Mouse (Mus musculus) 416B (cell line): ENCODE results near the gene Vmn2r84.
"Not testable (repeated sequence)": the region's sequence is repeated elsewhere in the genome, so short reads cannot be mapped to it uniquely, and the experiment has no call there.

ENCODE experiments used
- DNase-seq: peaks from one replicate; pipeline ENCODE4 v3.0.0; 2011; ENCODE audit warnings: low read depth

Gene Vmn2r84

DNA sequence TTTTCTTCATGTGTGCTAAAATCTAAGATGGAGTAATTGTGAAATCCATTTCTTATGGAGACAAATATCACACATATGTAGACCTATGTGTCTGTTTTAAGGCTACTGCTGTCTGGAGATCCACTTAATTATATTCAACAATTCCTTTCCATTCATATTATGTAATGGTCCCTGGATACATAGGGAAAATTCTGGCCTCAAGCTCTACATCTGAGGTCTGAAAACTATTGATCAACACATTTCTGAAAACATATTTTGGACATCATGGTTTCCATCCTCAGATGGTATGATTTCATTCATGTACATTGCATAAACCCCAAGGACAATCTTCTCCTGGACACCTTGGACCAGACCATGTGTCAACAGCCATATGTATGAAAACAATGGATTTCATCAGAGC is at the start of gene Vmn2r84:
TSS of gene Vmn2r84 (minus strand) at position 101 of the 400 bp plus-strand sequence.
- no peak for DNase-seq

DNA sequence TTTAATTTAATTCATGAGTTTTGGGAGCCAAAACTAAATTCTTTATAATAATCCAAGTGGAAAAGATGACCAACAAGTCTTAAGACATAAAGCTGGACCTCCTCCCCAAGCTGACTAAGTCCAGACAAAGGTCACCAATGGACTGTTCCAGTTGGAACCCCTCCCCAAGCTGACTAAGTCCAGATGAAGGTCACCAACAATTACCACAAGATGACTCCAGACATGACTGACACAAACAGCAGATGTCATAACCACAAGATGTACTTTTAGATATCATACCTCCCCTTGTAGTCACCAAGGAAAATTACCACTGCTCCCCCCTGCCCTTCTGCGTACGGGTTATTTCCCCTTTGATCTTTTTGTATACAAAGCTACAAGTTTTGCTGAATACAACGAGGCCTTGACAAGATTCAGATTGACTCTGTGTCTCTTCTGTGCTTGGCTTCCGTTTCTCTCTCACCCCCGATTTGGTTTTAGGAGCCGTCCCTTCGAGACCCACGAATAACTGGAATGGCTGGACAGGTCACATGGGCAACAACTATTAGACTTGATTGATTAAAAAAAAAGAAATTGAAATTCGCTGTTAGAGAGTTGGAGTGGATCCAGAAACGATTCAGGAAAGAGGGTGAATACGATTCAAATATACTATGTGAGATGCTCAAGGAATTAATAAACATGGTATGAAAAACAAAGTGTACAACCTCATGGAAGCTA is 40.2 kb upstream of the Vmn2r84 start:
- peak; percentile 51 for DNase-seq

DNA sequence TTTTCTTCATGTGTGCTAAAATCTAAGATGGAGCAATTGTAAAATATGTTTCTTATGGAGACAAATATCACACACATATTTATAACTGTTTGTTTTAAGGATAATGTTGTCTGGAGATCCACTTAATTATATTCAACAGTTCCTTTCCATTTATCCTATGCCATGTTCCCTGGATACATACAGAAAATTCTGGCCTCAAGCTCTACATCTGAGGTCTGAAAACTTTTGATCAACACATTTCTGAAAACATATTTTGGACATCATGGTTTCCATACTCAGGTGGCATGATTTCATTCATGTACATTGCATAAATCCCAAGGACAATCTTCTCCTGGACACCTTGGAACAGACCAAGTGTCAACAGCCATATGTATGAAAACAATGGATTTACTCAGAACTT is 35.5 kb upstream of the Vmn2r84 start, which contains the start of gene Vmn2r85:
TSS of gene Vmn2r85 (minus strand) at position 101 of the 400 bp plus-strand sequence.
- not testable (repeated sequence) for DNase-seq

DNA sequence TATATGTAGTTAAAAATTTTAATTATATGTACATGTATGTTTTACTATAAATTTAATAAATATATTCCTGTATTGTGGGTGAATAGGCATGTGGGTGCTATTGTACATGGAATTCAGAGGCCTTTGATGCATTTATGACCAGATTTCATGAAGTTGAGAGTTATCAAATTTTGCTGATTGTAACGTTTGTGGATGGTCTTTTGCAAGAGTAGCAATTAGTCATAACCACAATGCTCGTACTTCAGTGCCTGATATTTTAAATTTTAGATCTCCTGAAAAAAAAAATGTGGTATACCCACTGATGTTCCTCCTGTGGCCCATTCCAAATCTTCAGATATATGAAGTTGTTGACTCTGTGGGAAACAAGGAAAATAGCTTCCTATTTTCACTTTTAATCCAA is 28.2 kb upstream of the Vmn2r84 start:
- DNase-seq, result peak; percentile 56

DNA sequence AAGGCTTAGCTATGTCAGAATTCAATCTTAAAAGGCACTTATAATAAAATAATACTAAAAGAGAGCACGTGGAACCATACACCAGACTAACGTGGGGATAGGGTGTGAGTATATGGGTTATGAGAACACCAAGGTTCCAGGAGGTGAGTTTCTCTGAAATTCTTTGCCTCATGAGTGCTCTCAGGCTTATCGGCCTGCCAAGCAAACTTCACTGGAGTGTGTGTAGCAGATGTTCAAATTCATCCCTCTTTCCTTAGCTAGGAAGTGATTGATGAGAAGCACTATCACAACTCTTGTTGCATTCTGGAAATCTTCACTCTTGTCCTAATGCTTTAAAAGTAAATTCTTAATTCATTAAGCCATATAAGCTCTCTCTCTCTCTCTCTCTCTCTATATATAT is 26.3 kb upstream of the Vmn2r84 start:
- DNase-seq, result no peak

DNA sequence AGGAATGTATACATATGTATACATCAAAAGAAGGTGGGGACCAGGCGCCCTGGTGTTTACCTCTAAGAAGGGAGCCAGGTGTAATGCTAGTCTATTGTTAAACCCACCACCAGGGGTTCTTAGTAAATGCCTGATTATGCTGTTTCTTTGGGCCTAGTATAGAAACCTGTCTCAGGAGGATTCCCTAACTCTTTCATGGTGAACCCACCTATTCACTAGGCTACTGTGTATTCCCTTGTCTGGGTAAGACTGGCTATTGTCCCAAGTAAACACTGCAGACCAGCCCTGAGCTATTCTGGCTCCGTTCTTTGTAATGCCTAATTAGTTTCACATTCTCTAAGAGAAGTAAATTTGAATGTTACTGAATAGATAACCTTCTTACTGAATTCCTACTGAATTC is 25.8 kb upstream of the Vmn2r84 start:
- not testable (repeated sequence) for DNase-seq

DNA sequence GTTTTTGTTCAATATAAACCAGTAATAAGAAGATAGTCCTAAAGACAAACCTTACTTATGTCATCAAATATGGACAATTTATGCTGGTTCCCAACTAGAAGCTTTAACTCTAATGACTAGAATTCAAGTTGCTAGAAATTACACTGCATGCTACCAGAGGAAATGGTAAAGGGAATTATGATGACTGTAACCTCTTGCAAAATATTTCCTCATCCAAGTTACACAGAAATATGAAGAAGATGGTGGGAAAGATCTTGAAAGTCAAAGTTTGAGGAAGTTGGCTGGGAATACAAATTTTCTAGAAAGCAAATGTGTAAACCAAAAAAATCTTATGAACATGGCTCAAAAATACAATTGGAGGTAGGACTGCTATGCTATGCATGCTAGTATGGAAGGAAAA is 22.2 kb upstream of the Vmn2r84 start:
- peak; percentile 7 for DNase-seq

DNA sequence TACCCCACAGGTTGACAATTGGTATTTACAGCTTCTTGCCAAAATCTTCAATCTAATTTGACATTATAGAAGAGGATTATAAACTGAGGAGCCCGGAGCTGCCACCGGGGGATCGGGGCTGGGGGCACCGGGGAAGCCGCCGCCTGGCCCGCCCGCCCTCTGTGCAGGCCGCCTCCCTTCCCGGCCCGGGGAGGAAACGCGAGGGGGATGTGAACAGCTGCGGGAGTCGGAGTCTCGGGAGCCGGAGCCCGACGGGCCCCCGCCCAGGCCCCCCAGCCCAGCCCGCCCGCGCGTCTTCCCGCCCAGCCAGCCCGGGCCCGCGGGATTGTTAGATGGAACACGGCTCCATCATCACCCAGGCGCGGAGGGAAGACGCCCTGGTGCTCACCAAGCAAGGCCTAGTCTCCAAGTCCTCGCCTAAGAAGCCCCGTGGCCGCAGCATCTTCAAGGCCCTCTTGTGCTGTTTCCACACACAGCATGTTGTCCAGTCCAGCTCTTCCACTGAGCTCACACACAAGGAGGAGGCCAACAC is 18.1 kb upstream of the Vmn2r84 start:
- DNase-seq, result not testable (repeated sequence)

DNA sequence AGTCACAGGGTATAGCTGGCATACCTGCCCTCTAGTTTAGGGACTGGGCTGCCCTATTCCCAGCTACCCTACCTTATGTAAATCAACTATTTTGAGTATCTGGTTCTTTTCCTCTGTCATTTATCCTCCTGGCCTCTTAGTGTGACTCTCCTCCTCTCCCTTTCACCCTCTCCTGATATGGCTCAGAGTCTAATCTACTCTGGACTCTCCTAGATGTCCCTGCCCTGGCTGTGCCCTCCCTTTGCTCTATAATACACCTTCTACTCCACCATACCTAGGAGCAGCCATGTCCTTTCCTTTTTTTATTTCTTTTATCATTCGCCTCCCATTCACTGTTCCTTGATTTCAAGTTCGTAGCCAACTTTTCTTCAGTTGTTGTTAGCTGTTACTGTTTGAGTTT is 19.0 kb downstream of the Vmn2r84 start:
- no peak for DNase-seq

DNA sequence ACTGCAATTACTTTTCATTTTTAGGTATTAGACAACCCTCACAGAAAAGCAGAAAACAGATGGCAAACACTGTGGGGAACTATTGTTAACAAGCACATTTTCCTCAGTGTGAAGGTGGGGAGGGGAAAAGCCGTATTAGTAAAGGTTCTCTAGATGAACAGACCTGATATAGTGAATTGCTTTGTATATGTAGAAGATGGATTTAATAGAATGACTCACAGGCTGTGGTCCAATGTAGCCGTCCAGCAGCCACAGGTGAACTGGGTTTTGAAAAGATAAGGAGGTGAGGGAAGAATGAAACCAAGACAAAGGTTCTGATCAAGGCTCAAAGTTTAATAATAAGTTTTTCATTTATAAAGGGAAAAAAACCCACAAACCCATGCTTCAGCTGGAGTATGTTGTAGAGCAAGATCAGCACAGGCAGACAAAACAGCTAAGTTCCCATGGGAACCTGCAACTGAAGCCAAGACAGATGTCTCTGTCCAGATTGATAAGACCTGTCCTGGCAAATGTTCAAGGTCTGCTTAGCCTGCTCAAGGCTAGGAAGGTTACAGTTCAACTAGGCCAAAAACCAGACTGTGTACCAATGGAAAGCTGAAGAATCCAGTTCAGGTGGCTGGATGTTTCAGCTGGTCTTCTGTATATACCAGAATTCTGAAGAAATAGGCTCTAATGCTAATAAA is 21.5 kb downstream of the Vmn2r84 start:
- peak; percentile 41 for DNase-seq

DNA sequence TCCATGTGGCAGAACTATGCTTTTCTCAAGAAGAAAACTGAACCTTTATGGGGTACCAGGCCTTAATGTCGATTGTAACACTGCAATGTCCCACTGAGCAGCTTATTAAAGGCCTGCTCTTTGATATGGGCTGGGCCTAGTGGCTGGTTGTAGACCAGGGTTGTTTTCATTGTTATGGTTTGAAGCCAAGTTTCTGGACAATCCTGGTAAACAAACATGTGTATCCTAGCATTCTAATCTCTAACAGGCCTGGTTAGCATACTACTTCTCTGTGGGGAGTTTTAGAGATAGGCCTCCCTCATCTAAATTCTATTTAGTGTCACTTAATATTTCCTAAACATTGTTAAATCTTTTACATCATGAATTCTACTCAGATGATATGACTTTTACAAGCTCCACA is 22.5 kb downstream of the Vmn2r84 start:
- DNase-seq, result no peak

DNA sequence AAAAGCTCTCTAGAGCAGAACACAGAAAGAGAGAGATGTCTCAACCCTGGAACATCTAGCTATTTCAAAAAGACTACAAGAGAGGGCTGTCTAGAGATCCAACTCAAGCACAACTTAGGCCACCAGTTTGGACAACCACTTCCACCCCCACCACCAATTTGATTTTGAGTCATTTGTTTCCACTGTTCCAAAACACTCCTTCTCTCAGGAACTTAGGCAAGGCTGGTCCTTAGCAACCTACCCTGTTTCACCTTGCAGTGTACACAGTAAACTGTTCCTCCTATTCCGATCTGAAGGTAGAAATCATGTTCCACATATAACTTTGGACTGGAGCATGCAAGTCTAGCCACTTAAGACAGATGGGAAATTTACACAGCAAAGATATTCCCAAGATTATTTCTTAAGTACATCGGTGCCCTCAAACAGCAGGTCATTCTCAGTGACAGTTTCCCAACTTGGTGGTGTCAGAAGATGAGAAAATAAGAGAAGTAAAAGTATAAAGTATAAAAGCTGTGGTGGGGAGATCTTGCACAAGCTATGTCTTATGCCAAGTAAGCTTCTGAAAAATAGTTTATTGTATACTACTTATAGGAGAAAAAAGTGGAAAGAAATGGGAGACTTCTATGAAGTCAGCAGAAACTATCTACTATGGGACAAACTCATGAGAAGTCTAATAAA is 24.0 kb downstream of the Vmn2r84 start:
- peak; percentile 24 for DNase-seq

DNA sequence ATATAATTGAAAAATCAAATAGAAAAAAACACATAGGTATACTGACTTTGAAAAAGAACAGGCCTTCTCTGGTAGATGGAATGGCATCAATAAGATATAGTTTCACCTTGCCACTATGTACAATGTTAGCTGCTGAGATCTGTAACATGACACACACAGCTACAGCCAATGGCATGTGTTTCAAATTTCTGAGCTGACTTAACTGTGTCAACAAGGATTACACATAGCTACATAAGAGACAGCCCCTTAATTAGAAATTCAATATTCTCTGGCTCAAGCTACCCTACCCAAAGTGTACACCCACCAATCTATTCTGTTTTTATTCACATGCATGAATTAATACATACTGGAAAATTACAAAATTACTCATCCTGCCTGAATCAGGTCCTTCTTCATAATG is 25.7 kb downstream of the Vmn2r84 start:
- no peak for DNase-seq

DNA sequence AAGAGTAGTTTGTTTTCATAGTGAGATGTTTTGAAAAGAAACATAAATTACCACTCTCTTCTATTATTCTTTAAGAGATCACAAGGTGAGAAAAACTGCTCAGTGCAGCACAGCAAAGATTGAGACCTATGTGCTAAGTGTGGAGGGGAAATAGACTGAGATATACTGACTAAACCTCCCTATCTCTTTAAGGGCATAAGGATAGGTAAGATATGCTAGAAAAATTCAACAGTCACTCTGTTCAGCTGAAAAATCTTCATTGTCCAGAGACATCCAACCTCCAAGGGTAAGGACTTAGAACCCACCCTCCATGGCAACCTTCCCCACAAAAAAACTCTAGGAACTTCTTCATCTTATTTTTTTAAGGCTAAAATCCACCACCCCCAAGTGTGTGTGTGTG is 29.4 kb downstream of the Vmn2r84 start:
- DNase-seq, result no peak

DNA sequence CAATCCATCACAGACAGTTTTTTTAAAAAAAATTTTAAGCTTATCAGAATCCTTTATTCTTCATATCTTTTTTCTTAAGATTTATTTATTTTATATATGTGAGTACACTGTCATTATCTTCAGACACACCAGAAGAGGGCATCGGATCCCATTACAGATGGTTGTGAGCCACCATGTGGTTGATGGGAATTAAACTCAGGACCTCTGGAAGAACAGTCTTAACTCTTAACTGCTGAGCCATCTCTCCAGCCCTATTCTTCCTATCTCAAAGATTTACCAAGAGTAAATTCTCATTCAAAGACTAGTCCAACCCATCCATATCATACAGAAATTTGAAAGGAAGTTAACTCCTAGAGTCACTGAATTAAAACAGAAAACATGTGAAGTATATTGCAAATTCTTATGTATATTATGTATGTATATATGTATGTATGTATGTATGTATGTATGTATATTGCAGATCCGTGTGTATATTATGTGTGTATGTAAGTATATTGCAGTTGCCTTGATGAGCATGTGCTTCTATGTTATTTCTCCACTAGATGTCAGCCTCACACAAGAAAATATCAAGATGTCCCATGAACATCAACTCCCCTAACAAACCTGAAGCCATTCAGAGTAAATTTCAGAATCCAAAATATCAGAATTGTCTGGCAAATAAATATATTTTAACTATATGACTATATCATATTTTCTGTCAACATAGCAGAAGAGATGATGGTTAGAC is 30.5 kb downstream of the Vmn2r84 start:
- DNase-seq, result peak; percentile 79

DNA sequence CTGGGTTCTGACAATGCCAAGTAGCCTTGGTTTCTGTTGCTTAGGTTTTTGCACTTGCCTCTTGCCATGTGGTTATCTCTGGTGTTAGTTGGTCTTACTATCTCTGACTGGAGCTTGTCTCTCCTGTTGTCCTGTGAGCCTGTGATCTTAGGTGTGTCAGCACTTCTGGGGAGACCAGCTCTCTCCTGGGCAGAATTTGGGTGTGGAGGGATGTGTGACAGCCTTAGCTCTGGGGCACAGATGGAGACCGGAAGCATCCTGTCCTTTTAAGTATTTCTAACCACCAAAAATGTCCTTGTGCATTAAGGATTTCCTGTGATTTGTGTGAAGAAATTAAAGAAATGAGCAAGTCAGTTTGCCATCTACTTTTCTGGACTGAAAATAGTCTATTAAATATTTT is 50.1 kb downstream of the Vmn2r84 start:
- DNase-seq, result peak; percentile 44

DNA sequence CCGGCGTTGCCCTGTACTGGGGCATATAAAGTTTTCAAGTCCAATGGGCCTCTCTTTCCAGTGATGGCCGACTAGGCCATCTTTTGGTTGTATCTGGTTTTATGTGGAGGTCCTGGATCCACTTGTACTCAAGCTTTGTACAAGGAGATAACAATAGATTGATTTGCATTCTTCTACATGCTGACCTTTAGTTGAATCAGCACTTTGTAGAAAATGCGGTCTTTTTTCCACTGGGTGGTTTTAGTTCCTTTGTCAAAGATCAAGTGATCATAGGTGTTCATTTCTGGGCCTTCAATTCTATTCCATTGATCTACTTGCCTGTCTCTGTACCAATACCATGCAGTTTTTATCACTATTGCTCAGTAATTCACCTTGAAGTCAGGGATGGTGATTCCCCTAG is 54.1 kb downstream of the Vmn2r84 start:
- DNase-seq, result not testable (repeated sequence)

DNA sequence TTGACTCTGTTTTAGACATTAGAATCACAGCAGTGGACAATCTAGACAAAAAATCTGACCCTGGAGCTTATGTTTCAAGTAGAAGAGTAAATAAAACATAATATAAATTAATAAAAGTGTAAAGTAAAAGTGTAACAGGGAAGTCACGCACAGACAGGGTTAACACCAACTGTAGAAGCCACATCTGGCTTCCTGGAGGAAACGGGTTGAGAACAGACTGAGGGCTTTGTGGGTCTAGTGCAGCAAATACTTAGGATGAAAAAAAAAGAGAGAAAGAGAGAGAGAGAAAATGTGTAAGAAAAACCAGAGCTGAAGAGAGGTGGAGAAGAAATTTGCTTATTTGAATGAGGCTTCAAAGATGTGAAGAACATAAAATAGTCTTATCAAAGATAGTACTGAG is 56.6 kb downstream of the Vmn2r84 start:
- DNase-seq, result peak; percentile 76

DNA sequence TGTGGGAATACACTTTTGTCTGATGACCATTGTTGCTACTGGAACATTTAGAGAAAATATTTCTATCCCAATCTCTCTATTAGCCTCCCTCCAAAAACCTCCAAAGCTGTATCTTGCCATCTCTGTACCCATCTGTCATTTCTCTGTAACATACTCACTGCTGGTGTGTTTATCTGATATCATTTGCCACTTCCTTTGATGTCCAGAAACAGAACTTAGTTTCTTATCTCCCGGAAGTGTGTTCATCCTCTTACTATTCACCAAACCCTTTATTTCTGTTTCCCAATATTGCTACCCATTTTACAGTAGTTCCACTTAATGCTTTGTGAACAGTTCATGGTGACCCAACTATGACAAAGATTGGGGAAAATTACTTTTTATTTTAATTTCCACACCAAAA is 57.7 kb downstream of the Vmn2r84 start:
- peak; percentile 93 for DNase-seq

DNA sequence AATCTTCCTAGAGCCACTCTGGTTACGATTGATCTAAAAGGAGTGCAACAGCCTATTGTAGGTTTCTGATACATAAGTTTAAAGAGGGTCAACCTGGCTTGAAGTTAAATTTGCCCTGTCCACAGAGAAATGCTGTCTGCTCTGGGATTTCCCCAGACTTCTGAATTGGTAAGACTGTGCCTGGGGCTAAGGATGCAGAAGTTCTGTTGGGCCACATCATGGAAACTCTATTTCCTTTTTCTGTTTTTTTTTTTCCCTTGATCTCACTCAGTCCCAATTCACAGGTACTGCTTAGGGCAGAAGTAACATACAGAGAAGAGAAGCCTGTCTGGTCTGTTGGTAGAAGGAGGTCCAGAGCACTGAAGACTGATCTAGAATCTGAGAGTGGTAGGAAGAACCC is 63.4 kb downstream of the Vmn2r84 start:
- no peak for DNase-seq
